Mouse (Mus musculus): Measurements from ENCODE around the gene Sec24d. TPM values are rescaled to one million over a fixed set of nuclear protein-coding genes. Genes with fewer than 3 reads are reported as not detected.
"Not testable (repeated sequence)": the region's sequence is repeated elsewhere in the genome, so short reads cannot be mapped to it uniquely, and the experiment has no call there.

Sec24d gene
- total RNA-seq, 1 experiment = 20.0 TPM

DNA sequence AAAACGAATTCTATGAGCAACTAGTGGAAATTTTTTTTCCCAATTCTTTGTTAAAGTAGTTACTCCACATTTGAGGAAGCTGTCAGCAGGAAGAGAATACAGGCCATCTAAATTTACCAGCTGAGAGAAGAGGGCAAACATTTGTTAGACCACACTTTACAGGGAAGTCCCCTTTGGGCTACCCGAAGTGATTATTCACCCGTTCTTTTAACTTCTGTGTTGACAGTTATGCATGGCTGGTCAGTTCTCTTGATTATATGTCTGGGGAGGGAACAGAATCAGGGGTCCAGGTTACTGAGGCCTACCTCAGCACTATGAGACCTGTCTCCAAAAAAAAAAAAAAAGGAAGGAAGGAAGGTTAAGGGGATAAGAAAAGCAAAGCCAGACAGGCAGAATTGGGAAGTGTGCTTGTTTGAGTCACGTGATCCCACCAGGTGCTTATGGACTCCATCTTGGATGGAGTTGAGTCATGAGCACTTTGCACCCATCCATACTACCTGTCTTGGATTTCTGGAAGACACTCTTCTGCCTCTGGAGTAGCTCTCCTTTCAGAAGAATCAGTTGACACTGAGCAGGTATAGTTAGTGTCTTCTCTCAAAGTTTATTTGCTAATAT, 89.2 kb downstream of the Sec24d start:
- H3K4me1 ChIP-seq (ENCODE audit: control insufficient read depth in 2 of 2, insufficient read depth in 2 of 2, low read length in 2 of 2, poor library complexity in 1 of 2) = no peaks in the 10 kb centered on the region
- H3K27ac ChIP-seq (ENCODE audit: insufficient read depth, low read depth, low read length, poor library complexity, severe bottlenecking) = no peak overlapping the region
- H3K9me3 ChIP-seq (ENCODE audit: control insufficient read depth, insufficient read depth, low read depth, low read length) = no peaks in the 10 kb centered on the region
- no peak overlapping the region for H3K9ac ChIP-seq (ENCODE audit: insufficient read depth, low read depth, low read length, poor library complexity, severe bottlenecking)
- TF ChIP-seq ZNF384 (IDR thresholded peaks at IDR 0.05; ENCODE audit: low read depth, low read length) = no peak
- no peak for TF ChIP-seq CHD2 (IDR thresholded peaks at IDR 0.05; ENCODE audit: low read depth, low read length)
- no peak for TF ChIP-seq MAFK (IDR thresholded peaks at IDR 0.05; ENCODE audit: insufficient read depth, low read depth, low read length)
- TF ChIP-seq ZC3H11A (IDR thresholded peaks at IDR 0.05; ENCODE audit: borderline replicate concordance, low read depth, low read length) = no peak
- TF ChIP-seq HCFC1 (IDR thresholded peaks at IDR 0.05; ENCODE audit: borderline replicate concordance, insufficient read depth, low read length) = no peak
- in situ Hi-C loops (cut with MboI; ENCODE audit: low sequenced_read_pairs in 2 of 2, unreplicated experiment in 2 of 2) = loop anchor here in 1 of 2 experiments (10.0 kb wide), 1 partner anchor 192 kb away; no protein-coding TSS in a partner anchor
- no peak overlapping the region for H3K4me3 ChIP-seq (ENCODE audit: insufficient read depth in 1 of 2, low read depth in 1 of 2, low read length in 2 of 2, poor library complexity in 1 of 2, severe bottlenecking in 1 of 2)
- peaks cover 13% of the 10 kb centered on the region; the same call in 1 of the 2 replicates for H3K36me3 ChIP-seq (ENCODE audit: control insufficient read depth, insufficient read depth, low read length, poor library complexity, severe bottlenecking)
- no peak for DNase-seq (ENCODE audit: low read depth, low spot score)

DNA sequence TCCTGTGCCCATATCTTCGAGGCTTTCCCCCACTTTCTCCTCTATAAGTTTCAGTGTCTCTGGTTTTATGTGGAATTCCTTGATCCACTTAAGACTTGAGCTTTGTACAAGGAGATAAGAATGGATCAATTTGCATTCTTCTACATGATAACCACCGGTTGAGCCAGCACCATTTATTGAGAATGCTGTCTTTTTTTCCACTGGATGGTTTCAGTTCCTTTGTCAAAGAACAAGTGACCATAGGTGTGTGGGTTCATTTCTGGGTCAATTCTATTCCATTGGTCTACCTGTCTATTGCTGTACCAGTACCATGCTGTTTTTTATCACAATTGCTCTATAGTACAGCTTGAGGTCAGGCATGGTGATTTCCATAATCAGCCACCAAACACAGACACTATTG, 99.6 kb downstream of the Sec24d start:
- H3K4me1 ChIP-seq (ENCODE audit: control insufficient read depth in 2 of 2, insufficient read depth in 2 of 2, low read length in 2 of 2, poor library complexity in 1 of 2); H3K4me3 ChIP-seq (ENCODE audit: insufficient read depth in 1 of 2, low read depth in 1 of 2, low read length in 2 of 2, poor library complexity in 1 of 2, severe bottlenecking in 1 of 2); H3K27ac ChIP-seq (ENCODE audit: insufficient read depth, low read depth, low read length, poor library complexity, severe bottlenecking); in situ Hi-C loops (cut with MboI; ENCODE audit: low sequenced_read_pairs in 2 of 2, unreplicated experiment in 2 of 2); H3K9me3 ChIP-seq (ENCODE audit: control insufficient read depth, insufficient read depth, low read depth, low read length); H3K9ac ChIP-seq (ENCODE audit: insufficient read depth, low read depth, low read length, poor library complexity, severe bottlenecking); DNase-seq (ENCODE audit: low read depth, low spot score): not testable (repeated sequence)
- peaks cover 16% of the 10 kb centered on the region for H3K36me3 ChIP-seq (ENCODE audit: control insufficient read depth, insufficient read depth, low read length, poor library complexity, severe bottlenecking)

GRCm38 (mm10) chr3:123369161-123369560, 101.9 kb downstream of the Sec24d start:
- no peak overlapping the region for H3K27ac ChIP-seq (ENCODE audit: insufficient read depth, low read depth, low read length, poor library complexity, severe bottlenecking)
- peaks cover 14% of the 10 kb centered on the region for H3K36me3 ChIP-seq (ENCODE audit: control insufficient read depth, insufficient read depth, low read length, poor library complexity, severe bottlenecking)
- in situ Hi-C loops (cut with MboI; ENCODE audit: low sequenced_read_pairs in 2 of 2, unreplicated experiment in 2 of 2) = no loop called here
- H3K9ac ChIP-seq (ENCODE audit: insufficient read depth, low read depth, low read length, poor library complexity, severe bottlenecking) = peak overlapping the region; percentile 40
- no peaks in the 10 kb centered on the region for H3K9me3 ChIP-seq (ENCODE audit: control insufficient read depth, insufficient read depth, low read depth, low read length)
- H3K4me1 ChIP-seq (ENCODE audit: control insufficient read depth in 2 of 2, insufficient read depth in 2 of 2, low read length in 2 of 2, poor library complexity in 1 of 2) = peaks cover 0 to 8% of the 10 kb centered on the region in 2 experiments; a peak in 3 of 4 replicates
- TF ChIP-seq HCFC1 (IDR thresholded peaks at IDR 0.05; ENCODE audit: borderline replicate concordance, insufficient read depth, low read length) (no peak), MAFK (IDR thresholded peaks at IDR 0.05; ENCODE audit: insufficient read depth, low read depth, low read length) (no peak), ZC3H11A (IDR thresholded peaks at IDR 0.05; ENCODE audit: borderline replicate concordance, low read depth, low read length) (no peak), CHD2 (IDR thresholded peaks at IDR 0.05; ENCODE audit: low read depth, low read length) (no peak), ZNF384 (IDR thresholded peaks at IDR 0.05; ENCODE audit: low read depth, low read length) (no peak)
- no peak for DNase-seq (ENCODE audit: low read depth, low spot score)
- no peak overlapping the region for H3K4me3 ChIP-seq (ENCODE audit: insufficient read depth in 1 of 2, low read depth in 1 of 2, low read length in 2 of 2, poor library complexity in 1 of 2, severe bottlenecking in 1 of 2)

GRCm38 (mm10) chr3:123370927-123371326, 103.7 kb downstream of the Sec24d start:
- Histone ChIP-seq H3K4me3 (ENCODE audit: insufficient read depth in 1 of 2, low read depth in 1 of 2, low read length in 2 of 2, poor library complexity in 1 of 2, severe bottlenecking in 1 of 2) (no peak overlapping the region), H3K9me3 (ENCODE audit: control insufficient read depth, insufficient read depth, low read depth, low read length) (no peaks in the 10 kb centered on the region), H3K36me3 (ENCODE audit: control insufficient read depth, insufficient read depth, low read length, poor library complexity, severe bottlenecking) (peaks cover 11% of the 10 kb centered on the region), H3K9ac (ENCODE audit: insufficient read depth, low read depth, low read length, poor library complexity, severe bottlenecking) (no peak overlapping the region), H3K4me1 (ENCODE audit: control insufficient read depth in 2 of 2, insufficient read depth in 2 of 2, low read length in 2 of 2, poor library complexity in 1 of 2) (peaks cover 0 to 8% of the 10 kb centered on the region in 2 experiments; a peak in 3 of 4 replicates), H3K27ac (ENCODE audit: insufficient read depth, low read depth, low read length, poor library complexity, severe bottlenecking) (no peak overlapping the region)
- no peak for DNase-seq (ENCODE audit: low read depth, low spot score)
- in situ Hi-C loops (cut with MboI; ENCODE audit: low sequenced_read_pairs in 2 of 2, unreplicated experiment in 2 of 2) = no loop called here
- no peak for TF ChIP-seq MAFK (IDR thresholded peaks at IDR 0.05; ENCODE audit: insufficient read depth, low read depth, low read length)
- TF ChIP-seq CHD2 (IDR thresholded peaks at IDR 0.05; ENCODE audit: low read depth, low read length) = no peak
- no peak for TF ChIP-seq ZNF384 (IDR thresholded peaks at IDR 0.05; ENCODE audit: low read depth, low read length)
- TF ChIP-seq ZC3H11A (IDR thresholded peaks at IDR 0.05; ENCODE audit: borderline replicate concordance, low read depth, low read length) = no peak

Data from ES-E14 (cell line).